Mouse (Mus musculus): ENCODE measurements around the gene Ppp1r16b. TPM values are rescaled to one million over a fixed set of nuclear protein-coding genes. Genes with fewer than 3 reads are reported as not detected.
A peak's percentile ranks its signal among the peaks of the same experiment; 100 is the strongest.

The Ppp1r16b gene
- total and polyA plus RNA-seq, 2 experiments, result 0.99 to 2.4 TPM

GRCm38 (mm10) chr2:158659346-158659745 is 5.9 kb upstream of the Ppp1r16b start:
- DNase-seq (ENCODE audit: extremely low read depth, low read depth, low spot score), result no peak
- no peaks in the 10 kb centered on the region for H3K79me2 ChIP-seq (ENCODE audit: control insufficient read depth, insufficient read depth, low read length)
- 67% methylated on average over 3 of the region's 3 CpGs for WGBS
- H3K9ac ChIP-seq (ENCODE audit: low read depth, low read length), result no peak overlapping the region
- no peak overlapping the region for H3K27ac ChIP-seq (replicated peaks; ENCODE audit: insufficient read depth, low read depth, low read length)
- no peaks in the 10 kb centered on the region for H3K27me3 ChIP-seq (ENCODE audit: control insufficient read depth, insufficient read depth, low read length)
- TF ChIP-seq CTCF (IDR thresholded peaks at IDR 0.05; ENCODE audit: low read depth, low read length) (no peak), POLR2A (IDR thresholded peaks at IDR 0.05; ENCODE audit: extremely low read depth, insufficient read depth, low read length) (no peak)
- H3K4me3 ChIP-seq (ENCODE audit: insufficient read depth, low read depth, low read length), result no peak overlapping the region
- no peaks in the 10 kb centered on the region for H3K36me3 ChIP-seq (ENCODE audit: control insufficient read depth, insufficient read depth, low read length)
- no peaks in the 10 kb centered on the region for H3K4me1 ChIP-seq (ENCODE audit: control insufficient read depth, insufficient read depth, low read length)

- TF ChIP-seq CTCF (IDR thresholded peaks at IDR 0.05; ENCODE audit: low read depth, low read length) (no peak), POLR2A (IDR thresholded peaks at IDR 0.05; ENCODE audit: extremely low read depth, insufficient read depth, low read length) (no peak)
- Histone ChIP-seq H3K79me2 (ENCODE audit: control insufficient read depth, insufficient read depth, low read length) (no peaks in the 10 kb centered on the region), H3K27me3 (ENCODE audit: control insufficient read depth, insufficient read depth, low read length) (peaks cover 18% of the 10 kb centered on the region; the same call in 1 of the 2 replicates), H3K27ac (replicated peaks; ENCODE audit: insufficient read depth, low read depth, low read length) (no peak overlapping the region), H3K36me3 (ENCODE audit: control insufficient read depth, insufficient read depth, low read length) (no peaks in the 10 kb centered on the region), H3K4me1 (ENCODE audit: control insufficient read depth, insufficient read depth, low read length) (0 out of 2 replicates have a peak, but pooled peaks cover 2% of the 10 kb centered on the region), H3K4me3 (ENCODE audit: insufficient read depth, low read depth, low read length) (no peak overlapping the region), H3K9ac (ENCODE audit: low read depth, low read length) (no peak overlapping the region)
- 47% methylated on average over 13 of the region's 13 CpGs for WGBS
- DNase-seq (ENCODE audit: extremely low read depth, low read depth, low spot score), result peak; percentile 13
Measured at GRCm38 (mm10) chr2:158666071-158666800, 1.0 kb downstream of the Ppp1r16b start.

GRCm38 (mm10) chr2:158667022-158667670 is 1.9 kb downstream of the Ppp1r16b start:
- H3K79me2 ChIP-seq (ENCODE audit: control insufficient read depth, insufficient read depth, low read length), result no peaks in the 10 kb centered on the region
- H3K9ac ChIP-seq (ENCODE audit: low read depth, low read length), result peak overlapping the region; percentile 77
- H3K27ac ChIP-seq (replicated peaks; ENCODE audit: insufficient read depth, low read depth, low read length), result peak overlapping the region; percentile 44
- peaks cover 18% of the 10 kb centered on the region; the same call in 1 of the 2 replicates for H3K27me3 ChIP-seq (ENCODE audit: control insufficient read depth, insufficient read depth, low read length)
- H3K4me1 ChIP-seq (ENCODE audit: control insufficient read depth, insufficient read depth, low read length), result 0 out of 2 replicates have a peak, but pooled peaks cover 2% of the 10 kb centered on the region
- DNase-seq (ENCODE audit: extremely low read depth, low read depth, low spot score), result no peak
- WGBS, result 3% methylated on average over 46 of the region's 47 CpGs
- TF ChIP-seq POLR2A (IDR thresholded peaks at IDR 0.05; ENCODE audit: extremely low read depth, insufficient read depth, low read length) (0 out of 2 replicates have a peak, but pooled peaks have one; percentile 26), CTCF (IDR thresholded peaks at IDR 0.05; ENCODE audit: low read depth, low read length) (no peak)
- peak overlapping the region; percentile 56 for H3K4me3 ChIP-seq (ENCODE audit: insufficient read depth, low read depth, low read length)
- no peaks in the 10 kb centered on the region for H3K36me3 ChIP-seq (ENCODE audit: control insufficient read depth, insufficient read depth, low read length)

GRCm38 (mm10) chr2:158667671-158668432 is 2.7 kb downstream of the Ppp1r16b start:
- DNase-seq (ENCODE audit: extremely low read depth, low read depth, low spot score), result no peak
- no peaks in the 10 kb centered on the region for H3K36me3 ChIP-seq (ENCODE audit: control insufficient read depth, insufficient read depth, low read length)
- no peak for TF ChIP-seq POLR2A (IDR thresholded peaks at IDR 0.05; ENCODE audit: extremely low read depth, insufficient read depth, low read length)
- no peak for TF ChIP-seq CTCF (IDR thresholded peaks at IDR 0.05; ENCODE audit: low read depth, low read length)
- H3K9ac ChIP-seq (ENCODE audit: low read depth, low read length), result peak overlapping the region; percentile 77
- H3K4me3 ChIP-seq (ENCODE audit: insufficient read depth, low read depth, low read length), result peak overlapping the region; percentile 56
- H3K27me3 ChIP-seq (ENCODE audit: control insufficient read depth, insufficient read depth, low read length), result peaks cover 18% of the 10 kb centered on the region; the same call in 1 of the 2 replicates
- H3K79me2 ChIP-seq (ENCODE audit: control insufficient read depth, insufficient read depth, low read length), result no peaks in the 10 kb centered on the region
- 4% methylated on average over 54 of the region's 54 CpGs for WGBS
- H3K27ac ChIP-seq (replicated peaks; ENCODE audit: insufficient read depth, low read depth, low read length), result peak overlapping the region; percentile 44
- 0 out of 2 replicates have a peak, but pooled peaks cover 2% of the 10 kb centered on the region for H3K4me1 ChIP-seq (ENCODE audit: control insufficient read depth, insufficient read depth, low read length)

GRCm38 (mm10) chr2:158668433-158669010 is 3.3 kb downstream of the Ppp1r16b start:
- H3K36me3 ChIP-seq (ENCODE audit: control insufficient read depth, insufficient read depth, low read length), result no peaks in the 10 kb centered on the region
- peak overlapping the region; percentile 56 for H3K4me3 ChIP-seq (ENCODE audit: insufficient read depth, low read depth, low read length)
- TF ChIP-seq CTCF (IDR thresholded peaks at IDR 0.05; ENCODE audit: low read depth, low read length) (no peak), POLR2A (IDR thresholded peaks at IDR 0.05; ENCODE audit: extremely low read depth, insufficient read depth, low read length) (no peak)
- 0 out of 2 replicates have a peak, but pooled peaks cover 2% of the 10 kb centered on the region for H3K4me1 ChIP-seq (ENCODE audit: control insufficient read depth, insufficient read depth, low read length)
- no peak for DNase-seq (ENCODE audit: extremely low read depth, low read depth, low spot score)
- H3K9ac ChIP-seq (ENCODE audit: low read depth, low read length), result peak overlapping the region; percentile 77
- whole genome bisulfite sequencing, result 18% methylated on average over 23 of the region's 23 CpGs
- peak overlapping the region; percentile 44 for H3K27ac ChIP-seq (replicated peaks; ENCODE audit: insufficient read depth, low read depth, low read length)
- peaks cover 18% of the 10 kb centered on the region; the same call in 1 of the 2 replicates for H3K27me3 ChIP-seq (ENCODE audit: control insufficient read depth, insufficient read depth, low read length)
- H3K79me2 ChIP-seq (ENCODE audit: control insufficient read depth, insufficient read depth, low read length), result no peaks in the 10 kb centered on the region
